Mouse (Mus musculus) cerebellum, adult 9-10 months (tissue): ENCODE results near the gene Tysnd1.
A peak's percentile ranks its signal among the peaks of the same experiment; 100 is the strongest.

Source experiments
- DNase-seq: peaks from one replicate; pipeline ENCODE4 v3.0.0; 2022

The Tysnd1 gene

DNA sequence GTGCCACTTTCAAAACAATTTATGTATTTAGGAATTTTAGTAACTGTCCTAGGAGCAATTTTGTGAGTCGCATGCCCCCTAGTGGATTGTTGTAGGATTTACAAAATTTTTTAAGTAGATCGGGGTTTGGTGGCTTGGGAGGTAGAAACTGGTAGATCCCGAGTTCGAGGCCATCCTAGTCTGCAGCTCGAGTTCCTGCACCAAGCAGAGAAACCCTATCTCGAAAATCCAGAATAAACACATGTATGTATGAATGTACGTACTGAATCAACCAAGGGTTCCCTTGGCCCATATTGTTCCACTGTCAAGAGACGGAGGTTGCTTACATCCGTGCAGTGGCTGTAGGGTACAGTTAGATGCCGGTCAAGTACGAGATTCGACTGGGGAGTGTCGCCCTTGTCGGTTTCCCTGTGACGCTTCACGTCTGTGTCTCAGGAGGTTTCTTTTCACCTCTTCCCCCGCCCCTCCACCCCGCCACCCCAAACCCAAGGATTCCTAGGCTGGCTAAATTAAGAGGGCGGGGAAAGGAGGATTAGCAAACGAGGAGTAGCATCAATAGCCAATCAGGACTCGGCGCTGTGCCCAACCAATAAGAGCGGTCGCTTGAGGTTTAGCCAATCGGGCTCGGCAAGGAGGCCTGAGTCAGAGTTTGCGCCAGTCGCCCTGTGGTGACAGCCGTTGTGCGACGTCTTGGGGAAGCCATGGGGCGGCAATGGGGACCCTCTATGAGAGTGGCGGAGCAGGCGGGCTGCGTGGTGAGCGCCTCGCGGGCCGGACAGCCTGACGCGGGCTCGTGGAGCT, at the start of gene Tysnd1:
Gene Tysnd1, plus strand, starts transcription at position 645 of the 801 bp plus-strand sequence.
- peak; percentile 97 for DNase-seq

DNA sequence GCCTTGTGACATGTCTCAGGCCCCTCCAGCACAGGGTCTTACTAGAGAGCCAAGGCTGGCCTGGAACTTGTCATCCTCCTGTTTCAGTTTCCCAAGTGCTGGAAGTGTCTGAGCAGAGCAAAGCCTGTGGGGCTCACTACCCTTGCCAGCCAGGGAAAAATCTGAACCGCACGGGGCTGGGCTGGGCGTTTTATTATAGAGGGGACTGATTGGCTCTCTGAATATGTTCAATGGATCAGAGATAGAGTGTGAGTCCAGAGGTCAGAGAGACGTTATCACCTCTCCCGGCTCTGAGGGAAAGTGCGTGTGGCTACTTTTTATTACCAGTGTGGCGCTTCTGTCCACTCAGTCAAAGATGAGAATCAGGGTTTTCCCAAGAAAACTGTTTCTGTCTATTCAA, 48.8 kb upstream of the Tysnd1 start:
- DNase-seq: no peak

DNA sequence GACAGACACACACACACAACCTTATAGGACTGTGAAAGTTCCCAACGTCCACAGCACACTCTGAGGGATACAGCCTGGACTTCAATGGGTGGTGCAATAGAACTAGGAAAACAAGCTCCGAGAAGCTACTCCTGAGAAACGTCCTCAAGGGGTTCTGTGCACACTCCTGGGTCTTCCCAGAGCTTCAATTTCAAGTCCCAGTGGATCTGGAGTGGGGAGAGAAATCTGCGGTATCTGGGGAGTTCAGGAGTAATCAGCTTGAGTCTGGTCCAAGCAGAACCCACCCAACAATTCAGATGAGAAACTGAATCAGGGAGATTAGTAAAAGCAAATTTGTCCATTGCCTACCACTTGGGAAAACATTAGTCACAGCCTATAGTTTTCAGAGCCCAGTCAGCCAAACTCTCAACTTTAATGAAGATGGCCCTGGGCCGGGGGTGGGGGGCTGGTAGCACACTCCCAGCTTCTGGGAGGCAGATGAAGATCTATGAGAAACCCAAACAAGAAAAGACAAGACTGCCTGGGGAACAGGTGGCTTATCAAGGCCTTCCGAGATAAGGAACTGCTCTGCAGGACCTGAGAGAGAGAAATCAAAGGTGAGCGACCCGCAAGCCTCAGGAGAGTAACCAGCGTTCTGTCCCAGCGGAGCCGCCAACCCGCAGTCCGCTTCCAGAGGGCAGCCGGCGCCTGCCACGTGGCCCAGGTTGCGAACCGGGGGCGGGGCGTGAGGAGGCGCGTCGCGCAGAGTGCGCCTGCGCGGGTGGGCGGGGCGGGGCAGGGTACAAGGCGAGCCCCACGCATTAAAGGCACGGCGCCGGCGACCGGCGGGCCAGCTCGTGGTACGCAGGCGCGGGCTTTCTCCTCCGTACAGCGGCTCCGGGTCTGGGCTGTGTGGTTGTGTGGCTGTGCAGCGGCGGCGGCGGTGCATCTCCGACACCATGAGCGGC, 47.3 kb upstream of the Tysnd1 start, which contains the start of gene Ppa1:
Gene Ppa1, plus strand, starts transcription at position 763 of the 947 bp plus-strand sequence.
- peak; percentile 84 for DNase-seq

DNA sequence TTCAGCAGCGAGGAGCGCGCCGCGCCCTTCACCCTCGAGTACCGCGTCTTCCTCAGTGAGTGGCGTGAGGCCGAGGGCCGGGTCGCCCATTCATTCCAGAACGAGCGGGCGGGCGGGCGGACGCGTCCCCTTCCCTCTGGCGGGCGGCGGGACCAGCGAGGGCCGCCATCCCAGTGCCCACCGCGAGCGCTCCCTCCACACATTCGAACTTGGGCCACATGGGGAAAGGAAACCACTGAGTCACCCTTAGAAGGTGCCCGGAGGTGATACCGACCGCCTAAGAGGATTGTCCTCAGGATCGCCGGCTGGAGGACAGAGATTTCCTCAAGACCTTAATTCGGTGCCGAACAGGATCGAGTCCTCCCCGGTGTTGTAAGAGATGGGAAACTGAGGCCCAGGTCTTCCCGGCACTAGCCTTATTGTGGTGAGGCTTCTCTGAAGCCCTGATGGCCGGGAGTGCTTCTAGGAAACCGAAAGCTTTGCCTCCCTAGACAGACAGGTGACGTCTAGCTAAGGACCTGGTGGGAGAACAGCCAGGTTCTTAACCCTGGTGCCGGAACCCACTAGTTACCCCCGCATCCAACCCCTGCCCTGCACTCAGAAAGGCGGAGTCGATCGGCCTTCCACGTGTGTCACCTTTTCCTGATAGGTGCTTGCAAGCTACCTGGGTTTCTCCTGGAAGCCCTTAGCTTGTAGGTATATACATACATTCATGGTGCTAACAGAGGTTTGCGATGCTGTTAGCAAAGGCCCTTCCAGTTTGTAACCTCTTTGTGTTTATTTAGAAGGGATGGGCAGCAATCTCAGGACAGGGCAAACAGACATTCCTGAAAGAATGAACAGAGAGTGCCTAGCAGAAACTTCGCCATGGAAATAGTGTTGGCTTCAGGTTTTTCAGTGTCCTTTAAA, 46.3 kb upstream of the Tysnd1 start:
- peak; percentile 32 for DNase-seq

DNA sequence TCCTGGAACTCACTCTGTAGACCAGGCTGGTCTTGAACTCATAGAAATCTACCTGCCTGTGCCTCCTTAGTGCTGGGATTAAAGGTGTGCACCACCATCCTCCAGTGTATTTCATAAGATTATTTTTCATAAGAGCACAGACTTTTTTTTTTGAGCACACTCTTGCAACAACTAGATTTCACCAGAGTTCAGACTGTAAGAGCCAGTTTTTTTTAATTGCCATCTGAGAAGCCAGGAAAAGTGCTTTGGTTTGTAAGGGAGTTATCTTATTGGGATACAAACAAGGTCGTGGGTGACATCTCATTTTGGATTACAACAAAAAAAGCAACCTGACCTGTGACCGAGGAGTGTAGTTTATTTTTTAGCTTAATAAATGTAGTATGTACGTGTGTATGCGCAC, 41.2 kb upstream of the Tysnd1 start:
- no peak for DNase-seq

DNA sequence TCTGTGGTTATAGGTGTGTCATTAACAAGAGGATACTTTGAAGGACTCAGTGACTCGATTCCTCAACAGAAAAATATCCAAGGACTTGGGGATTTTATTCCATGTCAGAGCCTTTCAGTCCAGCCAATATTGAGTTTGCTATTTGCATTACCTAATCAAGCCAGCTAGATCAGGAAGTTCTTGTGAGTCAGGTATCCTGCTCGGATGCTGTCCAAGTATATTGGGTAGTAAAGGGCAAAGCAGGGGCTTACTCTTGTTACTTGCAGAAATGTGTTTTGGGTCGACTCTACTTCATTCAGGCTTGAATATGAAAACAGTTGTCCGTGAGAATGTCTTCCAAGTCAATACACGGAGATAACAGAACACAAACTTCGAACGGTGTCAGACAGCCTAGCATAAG, 40.6 kb upstream of the Tysnd1 start:
- DNase-seq: no peak

DNA sequence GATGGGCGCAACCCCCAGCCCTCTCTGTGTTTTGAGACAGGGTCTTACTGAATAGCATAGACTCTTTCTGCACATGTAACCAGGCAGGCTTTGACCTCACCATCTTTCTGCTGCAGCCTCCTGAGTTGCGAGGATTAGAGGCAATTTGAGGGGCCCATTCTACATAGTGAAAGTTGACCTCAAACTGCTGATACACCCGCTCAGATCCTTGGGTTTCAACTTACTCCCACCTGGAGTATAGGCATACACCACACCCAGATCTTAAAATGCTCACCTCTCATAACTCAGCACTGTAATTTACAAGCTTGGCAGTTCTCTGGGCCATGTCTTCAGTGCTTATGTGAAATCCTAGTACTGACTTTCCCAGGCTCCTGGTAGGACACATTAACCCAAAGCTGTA, 40.1 kb upstream of the Tysnd1 start:
- DNase-seq: no peak

DNA sequence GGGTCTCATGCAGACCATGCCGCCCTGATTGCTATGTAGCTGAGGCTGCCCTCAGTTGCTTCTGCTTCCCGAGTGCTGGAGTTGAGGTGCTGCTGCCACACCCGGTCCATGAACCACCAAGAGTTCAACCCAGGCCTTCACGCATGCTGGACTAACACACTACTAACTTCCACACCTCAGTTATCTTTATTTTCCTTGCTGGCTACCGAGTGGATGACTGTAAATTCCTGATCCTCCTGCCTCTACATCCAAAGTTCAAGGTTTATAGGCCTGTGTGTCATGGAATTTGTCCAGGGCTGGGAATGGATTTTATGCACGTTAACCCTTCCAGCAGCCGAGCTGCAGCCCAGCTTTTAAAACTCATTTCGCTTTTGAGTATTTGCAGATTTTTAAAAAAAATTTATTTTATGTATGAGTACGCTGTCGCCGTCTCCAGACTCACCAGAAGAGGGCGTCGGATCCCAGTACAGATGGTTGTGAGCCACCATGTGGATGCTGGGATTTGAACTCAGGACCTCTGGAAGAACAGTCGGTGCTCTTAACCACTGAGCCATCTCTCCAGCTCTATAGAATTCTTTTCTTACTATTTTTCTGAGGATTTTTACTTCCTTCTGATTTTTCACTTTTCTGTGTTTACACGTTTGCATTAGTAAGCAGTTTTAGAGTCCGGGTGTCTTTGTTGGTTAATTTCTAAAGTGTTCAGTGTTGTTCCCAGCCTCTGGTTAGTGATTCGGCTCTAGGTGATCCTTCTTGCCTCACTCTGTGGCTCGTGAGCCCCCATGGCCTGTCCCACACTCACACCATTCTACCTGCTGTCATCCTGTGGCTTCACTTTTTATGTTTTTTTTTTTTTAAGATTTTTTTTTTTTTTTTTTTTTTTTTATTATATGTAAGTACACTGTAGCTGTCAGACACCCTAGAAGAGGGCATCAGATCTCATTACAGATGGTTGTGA, 38.1 kb upstream of the Tysnd1 start:
- no peak for DNase-seq

DNA sequence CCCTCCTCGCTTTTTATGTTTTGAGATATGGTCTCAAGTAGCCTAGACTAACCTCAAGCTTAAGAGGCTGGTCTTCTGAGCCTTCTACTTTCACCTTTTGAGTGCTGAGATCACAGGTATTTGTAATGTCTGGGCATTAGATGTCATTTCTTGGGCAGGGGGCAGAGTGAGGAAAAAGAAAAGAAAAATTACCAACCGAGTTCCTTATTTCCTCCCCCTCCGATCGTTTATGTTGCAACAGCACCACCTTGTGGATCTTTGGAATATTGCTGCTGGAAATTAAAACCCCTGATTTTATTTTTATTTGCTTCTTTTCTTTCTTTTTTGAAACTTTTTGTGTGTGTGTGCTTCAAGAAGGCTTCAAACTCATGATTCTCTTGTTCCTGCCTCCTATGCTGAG, 37.3 kb upstream of the Tysnd1 start:
- DNase-seq: peak; percentile 37

DNA sequence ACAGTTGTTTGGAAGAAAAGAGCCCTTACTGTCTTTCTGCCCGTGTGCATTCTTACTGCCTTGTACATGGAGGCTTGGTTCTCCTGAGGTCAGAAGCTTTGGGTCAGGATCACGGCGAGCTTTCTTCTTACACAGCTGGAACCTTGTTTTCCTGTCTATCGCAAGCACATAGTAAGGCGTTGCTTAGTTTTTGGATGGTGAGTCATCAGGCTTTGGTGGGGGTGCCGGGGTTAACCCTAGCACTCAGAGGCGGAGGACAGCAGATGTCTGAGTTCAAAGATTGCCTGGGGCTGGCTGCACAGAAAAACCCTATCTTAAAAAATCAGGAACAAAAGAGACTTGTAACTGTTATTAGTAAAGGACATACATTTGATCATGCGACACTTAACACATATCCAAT, 33.4 kb upstream of the Tysnd1 start:
- no peak for DNase-seq

DNA sequence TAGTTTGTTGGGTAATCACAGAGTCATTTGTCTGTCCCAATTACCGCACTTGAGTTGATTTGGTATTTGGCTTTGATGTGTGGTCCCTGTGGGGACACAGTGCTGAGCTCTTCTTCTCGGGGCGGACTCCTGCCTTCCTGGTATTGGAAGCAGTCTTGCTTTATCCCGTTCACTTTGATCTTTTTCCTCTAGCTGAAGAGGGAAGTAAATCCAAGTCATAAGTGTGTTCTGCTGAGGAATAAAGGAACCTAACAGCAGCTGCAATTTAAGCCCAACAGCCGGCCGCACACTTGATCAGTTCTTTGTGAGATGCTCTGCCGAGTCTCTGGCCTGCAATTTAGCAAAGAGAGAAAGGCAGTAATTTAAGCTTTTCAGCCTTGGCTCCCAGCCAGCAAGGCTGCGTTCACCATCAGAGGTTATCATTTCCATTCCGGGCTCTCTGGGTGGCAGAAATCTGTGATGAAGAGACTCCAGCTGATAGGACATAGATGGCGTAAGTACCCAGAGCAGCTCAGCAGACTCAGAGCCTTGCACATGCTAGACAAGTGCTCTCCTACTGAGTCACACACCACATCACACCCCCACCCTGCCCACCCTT, 32.8 kb upstream of the Tysnd1 start:
- DNase-seq: no peak

DNA sequence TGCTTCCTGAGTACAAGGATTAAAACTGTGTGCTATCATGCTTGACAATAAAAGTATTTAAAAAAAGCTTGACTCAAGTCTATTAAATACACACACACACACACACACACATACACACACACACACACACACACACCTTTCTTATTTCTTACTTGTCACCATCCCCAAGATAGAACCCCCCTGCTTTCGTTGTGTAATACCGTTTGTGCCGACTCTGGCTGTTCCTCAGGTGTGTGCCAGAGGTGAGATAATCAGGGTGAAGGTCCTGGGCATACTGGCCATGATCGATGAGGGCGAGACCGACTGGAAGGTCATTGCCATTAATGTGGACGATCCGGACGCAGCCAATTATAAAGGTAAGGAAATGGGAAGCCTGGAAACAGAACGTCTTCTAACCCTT, 30.2 kb upstream of the Tysnd1 start:
- DNase-seq: no peak

DNA sequence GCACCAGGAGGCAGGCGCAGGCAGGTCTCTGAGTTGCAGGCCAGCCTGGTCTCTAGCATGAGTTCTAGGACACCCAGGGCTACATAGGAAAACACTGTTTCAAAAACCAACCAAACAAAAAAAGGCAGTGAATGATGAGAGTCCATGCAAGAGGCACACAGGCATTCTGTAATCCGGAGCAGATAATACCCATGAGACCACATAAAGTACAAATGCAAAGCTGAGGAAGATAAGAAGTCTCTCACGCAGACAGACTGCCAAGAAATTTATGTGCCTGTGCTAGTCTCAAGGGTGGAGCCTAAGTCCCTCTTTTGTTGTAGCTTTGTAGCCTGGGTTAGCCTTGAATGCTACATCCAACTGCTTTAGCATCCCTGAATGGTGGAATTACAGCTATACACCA, 29.7 kb upstream of the Tysnd1 start:
- DNase-seq: no peak

DNA sequence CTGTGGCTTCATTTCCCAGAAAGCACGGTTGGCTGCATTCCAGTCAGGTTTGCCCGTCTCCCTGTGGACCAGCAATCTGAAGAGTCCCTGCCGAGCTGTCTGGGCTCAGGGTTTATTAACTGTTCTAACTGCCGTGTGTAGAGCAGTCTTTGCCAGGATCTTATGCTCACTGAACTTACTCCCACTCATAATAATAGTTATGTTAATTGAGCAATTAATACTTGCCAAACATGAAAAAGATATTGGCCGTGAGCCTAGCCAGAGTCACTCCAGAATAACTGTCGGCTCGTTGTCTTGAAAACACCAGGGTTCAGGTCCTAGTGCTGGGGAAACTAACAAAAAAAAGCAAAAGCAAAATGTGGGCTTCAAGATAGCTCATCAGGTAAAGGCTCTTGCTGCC, 26.0 kb upstream of the Tysnd1 start:
- DNase-seq: no peak

DNA sequence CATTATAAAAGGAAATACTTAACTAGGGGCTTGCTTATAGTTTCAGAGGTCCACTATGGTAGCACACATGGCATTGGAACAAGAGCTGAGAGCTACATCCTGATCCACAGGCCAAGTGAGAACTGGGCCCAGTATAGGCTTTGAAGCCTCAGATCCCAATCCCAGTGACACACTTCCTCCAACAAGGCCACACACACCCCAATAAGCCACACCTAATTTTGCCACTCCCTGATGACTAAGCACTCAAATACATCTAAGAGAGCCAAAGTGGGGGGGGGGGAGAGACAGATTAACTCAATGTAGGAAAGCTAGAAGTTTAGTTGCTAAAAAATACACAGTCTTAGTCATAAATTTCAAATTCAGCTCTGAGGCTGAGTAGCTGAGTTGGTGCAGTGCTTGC, 25.4 kb upstream of the Tysnd1 start:
- DNase-seq: no peak

DNA sequence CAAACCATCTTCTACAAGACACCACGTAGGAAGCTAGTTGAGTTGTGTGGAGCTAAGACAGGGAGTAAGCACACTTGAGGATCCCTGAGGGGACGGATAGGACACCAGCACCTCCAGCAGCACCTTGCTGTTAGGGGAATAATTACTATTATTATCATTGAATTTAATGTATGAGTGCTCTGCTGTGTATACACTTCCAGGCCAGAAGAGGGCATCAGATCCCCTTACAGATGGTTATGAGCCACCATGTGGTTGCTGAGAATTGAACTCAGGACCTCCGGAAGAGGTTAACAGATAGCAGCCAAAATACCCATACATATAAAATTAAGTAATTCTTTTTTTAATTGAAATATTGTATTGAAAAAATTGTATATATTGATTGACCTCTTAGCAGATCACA, 24.6 kb upstream of the Tysnd1 start:
- DNase-seq: no peak

DNA sequence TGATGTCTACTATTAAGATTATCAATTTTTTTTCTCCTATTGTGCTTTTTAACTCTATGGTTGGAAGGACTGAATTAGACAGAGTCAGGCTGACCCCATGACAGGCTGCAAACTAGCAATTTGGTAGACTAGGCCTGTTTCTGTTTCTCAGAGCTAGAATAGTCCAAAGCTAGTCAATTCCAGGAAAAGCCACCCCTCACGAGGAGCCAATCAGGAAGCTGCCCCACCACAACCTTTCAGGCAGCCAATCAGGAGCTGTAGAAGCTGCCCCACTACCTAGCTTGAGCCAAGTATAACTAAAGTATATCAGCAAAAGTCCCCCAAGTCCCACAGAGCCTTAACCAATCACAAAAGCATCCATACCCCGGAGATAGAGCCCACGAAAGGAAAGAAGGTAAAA, 19.4 kb upstream of the Tysnd1 start:
- no peak for DNase-seq

DNA sequence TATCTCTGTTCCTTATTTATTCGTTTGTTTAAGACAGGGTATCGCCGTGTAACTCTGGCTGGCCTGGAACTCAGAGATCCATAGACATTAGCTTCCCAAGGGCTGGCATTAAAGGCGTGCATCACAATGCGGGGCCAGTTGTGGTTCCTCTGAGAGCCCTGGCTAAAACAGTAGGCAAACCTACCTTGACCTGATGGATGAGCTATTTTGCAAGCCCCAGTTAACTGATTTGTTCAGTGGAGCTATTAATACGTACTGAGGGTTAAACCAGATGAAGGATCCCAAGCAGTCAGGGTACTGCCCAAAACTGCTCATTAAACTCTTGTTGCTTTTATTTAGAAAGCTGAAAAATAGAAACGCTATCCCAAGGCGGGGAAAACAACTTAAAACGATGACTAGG, 15.8 kb upstream of the Tysnd1 start:
- DNase-seq: no peak

DNA sequence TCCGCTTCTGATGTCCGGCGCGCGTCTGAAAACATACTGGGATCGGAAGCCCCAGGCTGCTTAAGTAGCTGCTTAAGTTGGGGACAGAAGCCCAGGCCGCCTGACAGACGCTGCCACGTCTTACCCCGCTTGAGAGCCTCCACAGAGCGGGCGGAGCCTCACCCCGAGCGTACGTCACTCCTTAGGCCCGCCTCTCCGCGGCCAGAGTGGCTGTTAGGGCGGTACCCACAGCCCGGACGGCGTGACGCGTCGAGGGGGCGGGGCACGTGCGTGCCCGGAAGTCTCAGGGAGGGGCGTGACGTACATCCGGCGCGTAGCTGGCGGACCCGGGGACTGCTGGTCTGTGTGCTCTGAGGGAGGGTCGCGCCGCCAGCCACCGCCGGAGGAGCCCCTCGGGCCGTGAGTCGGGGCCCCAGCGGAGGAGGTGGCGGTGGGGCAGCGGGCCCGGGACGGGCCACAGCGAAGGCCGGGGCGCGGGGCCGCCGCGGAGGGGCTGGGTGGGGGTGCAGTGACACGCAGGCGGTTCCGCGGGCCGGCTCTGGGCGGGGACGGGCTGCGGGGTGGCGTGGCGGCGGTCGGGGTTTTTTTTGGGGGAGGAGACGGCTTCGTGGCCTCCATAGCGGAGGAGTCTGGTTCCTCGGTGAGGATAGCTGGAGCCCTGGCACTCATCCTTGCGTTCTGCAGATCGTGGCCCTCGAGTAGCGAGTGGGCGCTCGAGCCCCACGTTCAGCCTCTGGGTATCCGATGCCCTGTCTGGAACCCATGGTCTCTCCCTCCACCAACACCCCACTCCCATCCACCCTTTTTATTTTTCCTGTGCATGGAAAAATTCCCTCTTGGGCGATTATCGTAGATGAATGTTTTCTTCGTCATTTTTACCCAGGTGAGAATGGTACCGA, 15.1 kb upstream of the Tysnd1 start, which contains the start of gene Sar1a:
Gene Sar1a, plus strand, starts transcription at position 285 of the 899 bp plus-strand sequence.
- DNase-seq: peak; percentile 98

DNA sequence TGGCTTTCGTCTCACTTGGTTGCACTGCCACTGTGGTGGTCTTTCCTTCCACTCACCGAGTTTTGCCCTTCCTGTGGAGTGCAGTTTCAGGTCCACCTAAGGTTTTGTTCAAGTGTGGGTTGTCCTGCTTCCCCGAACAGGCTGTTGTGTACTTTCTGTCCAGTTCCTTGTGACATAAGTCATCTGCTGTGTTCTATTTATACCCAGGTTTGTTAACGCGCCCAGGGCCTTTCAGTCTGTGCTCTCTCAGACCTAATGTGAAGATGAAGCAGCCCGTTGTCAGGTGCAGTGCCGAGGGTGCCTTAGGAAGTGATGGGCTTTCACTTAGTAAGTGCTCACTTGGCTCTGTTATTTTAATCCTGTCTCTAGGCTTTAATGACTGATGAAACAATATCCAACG, 5.9 kb upstream of the Tysnd1 start:
- DNase-seq: no peak
